8 mouse cellular contexts compared by ENCODE assay signal in the genomic region with DNA sequence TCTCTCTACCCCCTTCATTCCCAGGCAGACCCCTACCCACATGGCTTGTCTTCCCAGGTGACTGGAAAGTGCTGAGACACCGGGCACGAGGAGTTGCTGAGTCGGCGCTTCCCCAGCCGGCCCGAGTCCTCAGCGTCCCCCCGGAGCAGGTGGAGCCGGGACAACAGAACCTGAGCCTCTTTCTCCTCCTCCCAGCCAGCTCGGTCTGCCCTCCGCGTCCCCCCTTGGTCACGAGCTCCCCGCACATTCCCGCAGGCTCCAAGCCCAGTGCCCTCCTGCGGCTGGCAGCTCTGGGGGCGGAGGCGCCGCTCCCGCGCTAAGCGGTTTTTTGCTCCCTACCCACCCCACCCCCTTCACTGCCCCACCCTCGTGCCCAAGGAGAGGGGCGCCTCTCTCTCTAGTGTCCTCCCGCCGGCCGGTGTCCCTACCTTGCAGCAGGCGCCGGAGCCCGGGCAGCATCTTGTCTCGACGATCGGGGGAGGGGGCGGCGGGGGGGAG. TPM values are rescaled to one million over a fixed set of nuclear protein-coding genes. Genes with fewer than 3 reads are reported as not detected.
DNase-seq lines count a peak whose midpoint lies in the region; ATAC-seq lines count a peak whose summit lies in the region.

A gene (minus strand): TSS at position 477 of the 498 bp plus-strand sequence.

- no peak for ATAC-seq in megakaryocyte, adult 5-6 weeks (ENCODE audit: poor library complexity, severe bottlenecking)
- ATAC-seq in intestine, embryonic 15.5 days = no peak; the same call in 1 of the 2 replicates

- peak within 1 kb of the TSS; percentile 39 for H3K9ac ChIP-seq in intestine, embryonic 15.5 days

- H3K79me2 ChIP-seq in macrophage (ENCODE audit: inconsistent target) = no peaks in the 10 kb centered on the region

- whole genome bisulfite sequencing in intestine, embryonic 15.5 days = under 1% methylated on average over 33 of the region's 35 CpGs
- 0% methylated on average over 15 of the region's 35 CpGs for WGBS in macrophage (ENCODE audit: missing documents)

- peaks cover 55% of the 10 kb centered on the region for H3K4me1 ChIP-seq in megakaryocyte, embryonic 14.5 days
- H3K4me1 ChIP-seq in intestine, embryonic 15.5 days (replicated peaks) = peaks cover 40% of the 10 kb centered on the region

- H3K4me2 ChIP-seq in intestine, embryonic 15.5 days (replicated peaks) = peak within 1 kb of the TSS; percentile 98

- peak; percentile 19 for DNase-seq in adrenal gland, postnatal 14 days
- DNase-seq in adrenal gland, postnatal 4 days (ENCODE audit: low spot score in 2 of 2) = no peak
- DNase-seq in urinary bladder, adult 2 months (ENCODE audit: low spot score) = no peak
- DNase-seq in cerebellum, adult 9-10 months = no peak

- H3K36me3 ChIP-seq in megakaryocyte, embryonic 14.5 days (replicated peaks; ENCODE audit: low read length) = no peaks in the 10 kb centered on the region
- no peaks in the 10 kb centered on the region for H3K36me3 ChIP-seq in intestine, embryonic 15.5 days
- no peaks in the 10 kb centered on the region for H3K36me3 ChIP-seq in macrophage (ENCODE audit: inconsistent target)

- H3K27ac ChIP-seq in intestine, embryonic 15.5 days = no peak within 1 kb of the TSS
- H3K27ac ChIP-seq in macrophage = no peak within 1 kb of the TSS

- peaks cover 93% of the 10 kb centered on the region for H3K27me3 ChIP-seq in megakaryocyte, embryonic 14.5 days (replicated peaks)
- H3K27me3 ChIP-seq in intestine, embryonic 15.5 days (replicated peaks) = peaks cover 80% of the 10 kb centered on the region

- peak within 1 kb of the TSS; percentile 89 for H3K4me3 ChIP-seq in megakaryocyte, embryonic 14.5 days (replicated peaks)
- peak within 1 kb of the TSS; percentile 59 for H3K4me3 ChIP-seq in intestine, embryonic 15.5 days (replicated peaks)
- H3K4me3 ChIP-seq in macrophage (ENCODE audit: inconsistent target) = peak within 1 kb of the TSS; percentile 23

- no peaks in the 10 kb centered on the region for H3K9me3 ChIP-seq in megakaryocyte, embryonic 14.5 days
- no peaks in the 10 kb centered on the region for H3K9me3 ChIP-seq in intestine, embryonic 15.5 days

RNA-seq across cellular contexts. Expression of the gene that starts here (rescaled TPM):
- total RNA-seq in adrenal gland, postnatal 14 days (2021) = 1.6 and 2.6 TPM in 2 replicates
- 1 to 10 TPM; 2.2 to 3.4 TPM for total RNA-seq in adrenal gland, postnatal 4 days (2021)
- 2.7 and 8.4 TPM in 2 replicates for polyA plus RNA-seq in megakaryocyte, embryonic 14.5 days (2012; ENCODE audit: insufficient read depth, low replicate concordance)
- not detected in 2 replicates for total RNA-seq in megakaryocyte, adult 5-6 weeks (2015)
- not detected in 2 replicates for total RNA-seq in megakaryocyte, adult 5-6 weeks (2017)
- polyA plus RNA-seq in intestine, embryonic 15.5 days (2015; fragmentation: Nextera tagmentation; extraction: Ambion mirVana) = 1.2 and 1.7 TPM in 2 replicates
- total RNA-seq in macrophage (2018; cell fraction: chromatin; rRNA removed) = not detected
- total RNA-seq in macrophage (2018; cell fraction: cytosol; rRNA removed) = under 1 TPM in 1 of 26 experiments, not detected in 25; 0.05 TPM
- total RNA-seq in macrophage (2018; cell fraction: nucleus; rRNA removed) = not detected
- not detected in 3 replicates for polyA plus RNA-seq in macrophage (2018)
- 1.4 and 1.6 TPM in 2 replicates for polyA plus RNA-seq in urinary bladder, adult 2 months (2012; rRNA removed)

Comparison
In these comparisons a context has a peak if more than half of its experiments do, and no peak if none do; other contexts are left out.
1. H3K4me3 ChIP-seq: peak in every context shown above with its lines; median percentile 89 in megakaryocyte, embryonic 14.5 days; 59 in intestine, embryonic 15.5 days; 23 in macrophage.